Mouse (Mus musculus) heart, postnatal 0 days (tissue): ENCODE measurements around the gene 4930568D16Rik.

ENCODE experiments used
- CTCF ChIP-seq: IDR thresholded peaks from 2 replicates; pipeline ENCODE4 v1.5.1; 2016; ENCODE audit warnings: antibody characterized with exemption, control low read depth, low read depth
- EP300 ChIP-seq: IDR thresholded peaks from 2 replicates; pipeline ENCODE4 v1.6.1; 2016; ENCODE audit warnings: antibody characterized with exemption, low read depth

DNA sequence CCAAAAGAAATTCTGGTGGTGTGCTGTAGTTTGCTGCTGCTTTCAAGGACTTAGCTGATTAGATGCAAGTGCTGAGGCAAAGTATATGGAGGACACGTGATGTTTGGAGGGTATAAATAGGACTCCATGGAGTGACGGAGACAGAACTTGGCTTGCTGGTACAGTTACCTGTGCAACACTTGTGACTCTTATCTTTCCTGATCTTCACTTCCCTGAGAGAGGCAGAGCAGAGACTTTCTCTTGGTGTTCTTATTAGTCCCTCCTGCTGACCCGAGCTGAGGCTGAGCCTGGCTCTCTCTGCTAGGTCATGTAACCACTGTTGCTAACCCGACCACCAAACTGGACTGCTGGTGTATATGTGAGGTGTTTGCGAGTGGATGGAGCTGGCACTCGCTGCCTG is 41.9 kb upstream of the 4930568D16Rik start:
- TF ChIP-seq CTCF (no peak), EP300 (no peak)
